Mouse (Mus musculus): ENCODE results near the gene Ppp1r14c. TPM values are rescaled to one million over a fixed set of nuclear protein-coding genes. Genes with fewer than 3 reads are reported as not detected.
"Not testable (repeated sequence)": the region's sequence is repeated elsewhere in the genome, so short reads cannot be mapped to it uniquely, and the experiment has no call there.

Ppp1r14c gene
- polyA plus RNA-seq, 1 experiment from 2014 or later, result 92.5 TPM

DNA sequence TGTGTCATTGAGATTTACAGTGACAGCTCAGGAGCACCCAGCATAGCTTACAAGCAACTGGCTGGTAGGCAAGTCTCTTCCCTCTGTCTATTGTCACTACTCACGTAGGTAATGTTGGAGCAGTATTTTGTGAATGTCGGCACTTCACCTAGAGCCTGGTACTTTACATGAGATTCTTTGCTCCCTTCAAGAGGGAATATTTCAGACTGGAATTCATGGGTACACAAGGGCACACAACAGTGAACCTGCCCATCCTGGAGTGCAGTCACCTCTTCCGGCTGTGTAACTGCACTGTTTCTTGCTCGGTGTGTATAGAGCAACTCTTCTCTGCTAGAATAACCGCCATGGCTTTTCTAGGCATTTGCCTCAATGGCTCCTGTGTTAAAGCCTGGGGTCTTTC, 82.8 kb downstream of the Ppp1r14c start:
- Histone ChIP-seq H3K4me1 (peaks cover 9% of the 10 kb centered on the region; the same call in 1 of the 2 replicates), H3K9me3 (no peaks in the 10 kb centered on the region), H3K27ac (no peak overlapping the region), H3K4me3 (no peak overlapping the region), H3K27me3 (ENCODE audit: insufficient read depth, poor library complexity, severe bottlenecking) (no peaks in the 10 kb centered on the region), H3K36me3 (peaks cover 5% of the 10 kb centered on the region; the same call in 1 of the 2 replicates)
- 86% methylated on average over 5 of the region's 5 CpGs for WGBS
- DNase-seq (ENCODE audit: low spot score), result no peak

DNA sequence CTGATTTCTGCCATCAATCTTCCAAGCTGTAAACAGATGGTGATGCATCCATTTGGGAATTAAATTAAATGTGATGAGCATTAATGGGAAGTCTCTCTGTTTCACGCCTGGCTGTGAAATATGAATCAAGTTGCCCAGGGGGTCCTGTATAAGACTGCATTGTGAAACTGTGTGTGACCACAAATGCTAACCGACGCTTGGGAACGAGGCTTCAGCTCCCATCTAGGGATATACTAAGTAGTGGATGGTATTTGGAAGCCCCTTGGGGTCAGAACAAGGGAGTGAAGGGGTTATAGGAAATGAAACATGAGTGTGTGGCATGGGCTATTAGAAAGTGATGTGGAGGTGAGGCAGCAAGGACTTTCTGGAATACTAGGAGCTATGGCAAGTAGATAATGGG, 86.1 kb downstream of the Ppp1r14c start:
- DNase-seq (ENCODE audit: low spot score), result no peak
- H3K9me3 ChIP-seq, result no peaks in the 10 kb centered on the region
- no peak overlapping the region for H3K27ac ChIP-seq
- no peak overlapping the region for H3K4me3 ChIP-seq
- peaks cover 3% of the 10 kb centered on the region; the same call in 1 of the 2 replicates for H3K36me3 ChIP-seq
- H3K27me3 ChIP-seq (ENCODE audit: insufficient read depth, poor library complexity, severe bottlenecking), result no peaks in the 10 kb centered on the region
- peaks cover 9% of the 10 kb centered on the region; the same call in 1 of the 2 replicates for H3K4me1 ChIP-seq
- 84% methylated on average over 4 of the region's 4 CpGs for WGBS

DNA sequence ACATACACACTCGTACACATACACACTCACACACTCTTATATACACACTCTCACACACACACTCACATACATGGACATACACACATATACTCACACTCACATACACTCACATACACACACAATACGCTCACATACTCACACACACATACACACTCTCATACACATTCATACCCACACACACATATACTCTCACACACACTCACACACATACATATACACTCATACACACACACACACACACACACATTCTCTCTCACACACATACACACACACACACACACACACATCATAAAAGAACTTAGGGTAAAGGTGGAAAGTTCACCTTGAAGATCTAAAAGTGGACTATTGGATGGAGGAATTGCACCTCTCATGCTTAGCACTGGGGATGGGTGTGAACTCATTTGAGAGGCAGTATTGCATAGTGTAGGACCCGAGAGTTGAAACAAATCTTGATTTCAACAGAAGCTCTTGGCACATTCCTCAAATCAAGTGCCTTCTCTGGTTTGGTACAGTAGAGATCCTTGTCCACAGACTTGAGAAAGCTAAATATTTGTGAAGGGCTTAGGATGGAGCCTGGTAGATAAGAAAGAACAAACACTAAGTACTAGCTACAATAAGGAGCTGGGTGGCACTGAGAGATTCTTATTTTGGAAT, 87.1 kb downstream of the Ppp1r14c start:
- Histone ChIP-seq H3K27me3 (ENCODE audit: insufficient read depth, poor library complexity, severe bottlenecking) (no peaks in the 10 kb centered on the region), H3K4me1 (peaks cover 9% of the 10 kb centered on the region; the same call in 1 of the 2 replicates), H3K27ac (no peak overlapping the region), H3K4me3 (no peak overlapping the region), H3K9me3 (no peaks in the 10 kb centered on the region), H3K36me3 (no peaks in the 10 kb centered on the region; the same call in 1 of the 2 replicates)
- WGBS, result 73% methylated on average over 3 of the region's 3 CpGs
- no peak for DNase-seq (ENCODE audit: low spot score)

DNA sequence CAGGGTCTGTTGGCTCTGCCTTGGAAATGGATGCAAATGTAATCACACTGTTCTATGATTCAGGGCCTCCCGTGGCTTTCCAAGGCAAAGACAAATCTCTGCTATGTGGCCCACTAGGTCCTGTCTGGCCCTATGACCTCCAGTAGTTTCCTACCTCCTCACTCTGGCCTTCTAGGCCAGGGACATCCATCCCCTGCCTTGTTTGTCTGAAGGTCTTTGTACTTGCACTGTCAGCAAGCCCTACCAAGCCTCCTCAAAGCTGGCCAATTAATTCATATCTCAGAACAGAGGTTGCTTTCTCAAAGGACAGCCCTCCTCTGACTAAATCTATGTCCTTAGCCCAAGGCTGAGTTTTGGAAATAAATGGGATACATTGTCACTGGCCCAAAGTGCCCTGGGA, 92.8 kb downstream of the Ppp1r14c start:
- no peak for DNase-seq (ENCODE audit: low spot score)
- H3K4me1 ChIP-seq, result no peaks in the 10 kb centered on the region
- H3K9me3 ChIP-seq, result no peaks in the 10 kb centered on the region
- no peaks in the 10 kb centered on the region; the same call in 1 of the 2 replicates for H3K36me3 ChIP-seq
- H3K27me3 ChIP-seq (ENCODE audit: insufficient read depth, poor library complexity, severe bottlenecking), result no peaks in the 10 kb centered on the region
- H3K4me3 ChIP-seq, result no peak overlapping the region
- 93% methylated on average over 1 of the region's 1 CpGs for WGBS
- H3K27ac ChIP-seq, result no peak overlapping the region

DNA sequence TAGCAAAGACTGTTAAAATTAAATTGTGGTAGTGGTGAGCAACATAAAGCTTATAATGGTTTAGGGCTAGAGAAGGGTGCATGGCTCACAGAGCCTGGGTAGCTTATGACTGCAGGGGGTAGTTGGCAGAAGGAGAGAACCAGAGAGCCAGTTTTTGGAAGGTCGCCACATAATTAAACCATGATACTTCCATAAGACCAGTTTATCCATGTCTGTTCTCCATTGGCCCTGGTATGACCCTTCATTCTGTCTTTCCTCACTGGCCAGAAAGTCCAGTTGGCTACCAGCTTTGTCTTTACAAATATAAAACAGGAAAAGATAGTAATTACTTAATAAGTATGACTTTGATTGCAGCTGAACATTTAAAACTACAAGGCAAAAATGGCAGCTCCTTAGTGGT, 95.0 kb downstream of the Ppp1r14c start:
- 90% methylated on average over 1 of the region's 1 CpGs for WGBS
- Histone ChIP-seq H3K9me3 (no peaks in the 10 kb centered on the region), H3K4me1 (no peaks in the 10 kb centered on the region), H3K4me3 (no peak overlapping the region), H3K27me3 (ENCODE audit: insufficient read depth, poor library complexity, severe bottlenecking) (no peaks in the 10 kb centered on the region), H3K27ac (no peak overlapping the region), H3K36me3 (peaks cover 4% of the 10 kb centered on the region; the same call in 1 of the 2 replicates)
- no peak for DNase-seq (ENCODE audit: low spot score)

DNA sequence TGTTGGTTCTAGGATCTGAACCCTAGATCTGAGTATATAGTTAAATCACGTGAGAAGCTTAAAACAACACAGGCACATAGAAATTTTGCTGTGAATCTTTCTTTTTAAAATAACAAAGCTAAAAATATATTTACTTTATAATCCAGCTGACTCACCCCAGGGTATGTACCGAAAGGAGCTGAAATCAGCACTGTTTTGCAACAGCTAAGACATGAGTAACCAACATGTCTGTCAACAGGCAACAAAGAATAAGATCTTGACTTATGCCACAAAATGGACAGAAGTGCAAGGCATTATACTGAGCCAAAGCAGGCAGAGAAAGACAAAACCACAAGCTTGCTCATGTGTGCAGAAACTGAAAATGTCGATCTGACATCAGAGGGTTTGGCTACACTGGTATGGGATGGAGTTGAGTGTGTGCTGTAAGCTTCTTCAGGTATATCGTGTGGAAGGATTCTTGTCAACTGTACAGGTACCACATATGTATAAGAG, 100.3 kb downstream of the Ppp1r14c start:
- no peak for DNase-seq (ENCODE audit: low spot score)
- WGBS, result 85% methylated on average over 4 of the region's 4 CpGs
- no peaks in the 10 kb centered on the region for H3K27me3 ChIP-seq (ENCODE audit: insufficient read depth, poor library complexity, severe bottlenecking)
- H3K36me3 ChIP-seq, result peaks cover 28% of the 10 kb centered on the region
- H3K4me1 ChIP-seq, result no peaks in the 10 kb centered on the region
- no peak overlapping the region for H3K4me3 ChIP-seq
- H3K9me3 ChIP-seq, result no peaks in the 10 kb centered on the region; the same call in 1 of the 2 replicates
- no peak overlapping the region for H3K27ac ChIP-seq

DNA sequence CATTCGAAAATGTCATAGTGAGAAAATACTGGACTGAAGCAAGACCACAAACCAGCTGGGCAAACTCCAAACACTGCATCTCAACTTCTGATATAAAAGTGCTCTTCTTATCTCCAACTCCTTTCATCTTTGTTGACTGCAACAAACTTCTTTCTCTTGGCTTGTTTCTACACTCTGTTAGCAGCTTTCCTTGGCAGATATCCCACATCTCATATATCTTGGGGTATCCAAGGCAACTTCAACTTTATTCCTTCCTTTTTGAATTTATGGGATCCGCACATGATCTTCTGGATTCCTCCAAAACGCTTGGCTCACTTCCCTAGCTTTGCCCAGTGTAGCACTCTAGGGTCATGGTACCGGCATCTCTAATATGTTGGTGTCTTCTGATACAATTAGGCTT, 102.7 kb downstream of the Ppp1r14c start:
- no peaks in the 10 kb centered on the region for H3K4me1 ChIP-seq
- no peak for DNase-seq (ENCODE audit: low spot score)
- WGBS, result 88% methylated on average over 4 of the region's 4 CpGs
- H3K9me3 ChIP-seq, result no peaks in the 10 kb centered on the region; the same call in 1 of the 2 replicates
- H3K4me3 ChIP-seq, result no peak overlapping the region
- no peaks in the 10 kb centered on the region for H3K27me3 ChIP-seq (ENCODE audit: insufficient read depth, poor library complexity, severe bottlenecking)
- H3K27ac ChIP-seq, result no peak overlapping the region
- peaks cover 31% of the 10 kb centered on the region for H3K36me3 ChIP-seq

DNA sequence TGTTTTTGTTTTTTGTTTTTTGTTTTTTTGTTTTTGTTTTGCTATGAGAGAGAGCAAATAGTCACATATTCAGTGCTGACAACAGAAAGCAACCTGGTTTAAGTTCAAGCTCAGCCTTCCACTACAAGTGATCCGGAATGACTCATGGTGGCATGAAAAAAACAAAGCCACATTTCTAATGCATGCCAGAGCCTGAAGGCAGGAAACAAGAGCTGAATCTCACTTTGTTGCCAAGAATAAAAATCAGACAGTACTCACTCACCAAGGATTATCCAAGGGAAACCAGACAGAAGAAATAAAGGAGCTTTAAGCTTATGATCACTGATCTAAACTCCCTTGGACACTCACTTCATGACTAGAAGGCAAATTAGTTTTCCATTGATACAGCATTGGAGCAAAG, 110.8 kb downstream of the Ppp1r14c start:
- peak; percentile 3 for DNase-seq (ENCODE audit: low spot score)
- 85% methylated on average over 1 of the region's 1 CpGs for WGBS
- H3K27me3 ChIP-seq (ENCODE audit: insufficient read depth, poor library complexity, severe bottlenecking), result no peaks in the 10 kb centered on the region
- no peak overlapping the region for H3K27ac ChIP-seq
- no peaks in the 10 kb centered on the region for H3K36me3 ChIP-seq
- no peaks in the 10 kb centered on the region for H3K9me3 ChIP-seq
- no peak overlapping the region for H3K4me3 ChIP-seq
- H3K4me1 ChIP-seq, result peaks cover 5% of the 10 kb centered on the region; the same call in 1 of the 2 replicates

DNA sequence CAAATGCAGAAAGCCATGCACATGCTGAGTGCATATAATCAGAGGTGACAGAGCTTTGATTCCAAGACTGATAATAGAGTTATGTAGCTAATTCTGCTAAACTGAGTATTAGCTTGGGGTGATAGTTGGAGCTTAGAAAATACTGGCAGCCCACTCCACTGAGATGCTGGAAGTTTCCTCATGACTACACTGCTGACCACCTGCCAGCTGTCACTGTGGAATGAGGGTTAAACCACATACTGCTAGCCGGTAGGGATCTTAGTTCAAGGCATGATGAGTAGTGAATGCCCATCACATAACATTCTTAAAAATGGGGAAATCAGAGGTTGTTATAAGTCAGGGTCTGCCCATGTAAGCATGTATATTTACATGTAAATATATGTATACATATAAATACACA, 113.9 kb downstream of the Ppp1r14c start:
- H3K27ac ChIP-seq, result no peak overlapping the region
- H3K4me1 ChIP-seq, result peaks cover 5% of the 10 kb centered on the region; the same call in 1 of the 2 replicates
- H3K4me3 ChIP-seq, result no peak overlapping the region
- peak; percentile 36 for DNase-seq (ENCODE audit: low spot score)
- 81% methylated on average over 1 of the region's 1 CpGs for WGBS
- peaks cover 6% of the 10 kb centered on the region for H3K9me3 ChIP-seq
- no peaks in the 10 kb centered on the region for H3K27me3 ChIP-seq (ENCODE audit: insufficient read depth, poor library complexity, severe bottlenecking)
- no peaks in the 10 kb centered on the region for H3K36me3 ChIP-seq

DNA sequence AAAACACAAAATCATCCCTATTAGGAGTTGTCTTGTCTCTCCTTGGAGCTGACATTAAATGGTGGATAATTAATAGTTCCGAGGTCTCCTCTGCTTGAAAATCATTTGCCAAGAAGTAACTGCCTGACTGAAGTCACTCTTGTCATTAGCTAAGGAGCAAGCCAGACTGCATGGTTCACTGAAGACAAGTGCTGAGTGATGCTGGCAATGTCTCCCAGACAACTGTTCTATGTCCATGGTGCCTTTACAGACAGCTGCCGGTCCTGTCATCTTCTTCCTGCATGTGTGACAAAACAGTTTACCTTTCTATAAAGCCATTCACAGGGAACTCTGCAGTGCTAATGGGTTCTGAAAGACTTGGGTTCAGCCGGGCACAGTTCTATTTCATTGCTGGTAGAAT, 124.2 kb downstream of the Ppp1r14c start:
- no peak for DNase-seq (ENCODE audit: low spot score)
- Histone ChIP-seq H3K27me3 (ENCODE audit: insufficient read depth, poor library complexity, severe bottlenecking) (no peaks in the 10 kb centered on the region), H3K9me3 (no peaks in the 10 kb centered on the region), H3K4me3 (no peak overlapping the region), H3K4me1 (no peaks in the 10 kb centered on the region), H3K36me3 (no peaks in the 10 kb centered on the region), H3K27ac (no peak overlapping the region)
- 70% methylated on average over 3 of the region's 3 CpGs for WGBS

DNA sequence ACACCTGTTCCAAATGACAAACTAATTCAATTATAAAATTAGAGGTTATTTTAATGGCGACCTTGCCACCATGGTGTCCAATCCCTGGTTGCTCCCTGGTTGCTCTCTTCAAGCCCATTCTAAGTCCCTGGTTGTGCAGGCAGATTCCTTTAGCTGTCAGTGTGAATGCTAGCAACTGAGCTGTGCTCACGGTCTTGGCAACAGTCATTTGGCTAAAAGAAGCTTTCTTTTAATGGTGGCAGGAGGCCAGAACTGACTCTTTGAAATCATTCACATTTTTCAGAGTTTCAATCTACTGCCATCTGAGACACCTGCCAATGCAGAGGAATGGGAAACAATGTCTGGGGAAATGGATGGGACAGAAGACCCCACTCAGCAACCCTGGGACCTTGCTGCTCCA, 130.9 kb downstream of the Ppp1r14c start:
- Histone ChIP-seq H3K4me1 (no peaks in the 10 kb centered on the region), H3K27ac (no peak overlapping the region), H3K9me3 (peaks cover 6% of the 10 kb centered on the region; the same call in 1 of the 2 replicates), H3K4me3 (no peak overlapping the region), H3K27me3 (ENCODE audit: insufficient read depth, poor library complexity, severe bottlenecking) (no peaks in the 10 kb centered on the region), H3K36me3 (no peaks in the 10 kb centered on the region)
- no peak for DNase-seq (ENCODE audit: low spot score)
- WGBS, result 73% methylated on average over 2 of the region's 2 CpGs

DNA sequence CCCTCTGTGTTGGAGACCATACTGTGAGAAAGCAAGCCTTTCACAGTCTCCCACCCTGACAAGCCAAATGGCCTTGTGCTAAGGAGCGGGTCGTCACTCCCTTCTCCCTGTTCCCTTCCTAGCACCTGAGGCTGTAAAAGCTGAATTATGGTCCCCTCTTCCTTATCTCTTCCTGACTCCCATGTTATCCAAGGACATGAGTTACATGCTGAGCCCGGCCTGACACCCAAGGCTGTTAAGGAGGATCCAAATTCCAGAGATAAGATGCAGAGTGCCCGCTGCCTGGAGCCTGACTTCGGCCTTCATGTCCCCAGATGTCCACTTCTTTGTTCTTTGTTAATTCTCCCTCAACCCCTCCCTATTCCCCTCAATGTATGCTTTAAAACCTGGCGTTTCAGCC, 135.0 kb downstream of the Ppp1r14c start:
- not testable (repeated sequence) for H3K4me1 ChIP-seq; H3K27ac ChIP-seq; H3K4me3 ChIP-seq; DNase-seq (ENCODE audit: low spot score); H3K36me3 ChIP-seq; H3K9me3 ChIP-seq; H3K27me3 ChIP-seq (ENCODE audit: insufficient read depth, poor library complexity, severe bottlenecking)
- 51% methylated on average over 6 of the region's 6 CpGs for WGBS

DNA sequence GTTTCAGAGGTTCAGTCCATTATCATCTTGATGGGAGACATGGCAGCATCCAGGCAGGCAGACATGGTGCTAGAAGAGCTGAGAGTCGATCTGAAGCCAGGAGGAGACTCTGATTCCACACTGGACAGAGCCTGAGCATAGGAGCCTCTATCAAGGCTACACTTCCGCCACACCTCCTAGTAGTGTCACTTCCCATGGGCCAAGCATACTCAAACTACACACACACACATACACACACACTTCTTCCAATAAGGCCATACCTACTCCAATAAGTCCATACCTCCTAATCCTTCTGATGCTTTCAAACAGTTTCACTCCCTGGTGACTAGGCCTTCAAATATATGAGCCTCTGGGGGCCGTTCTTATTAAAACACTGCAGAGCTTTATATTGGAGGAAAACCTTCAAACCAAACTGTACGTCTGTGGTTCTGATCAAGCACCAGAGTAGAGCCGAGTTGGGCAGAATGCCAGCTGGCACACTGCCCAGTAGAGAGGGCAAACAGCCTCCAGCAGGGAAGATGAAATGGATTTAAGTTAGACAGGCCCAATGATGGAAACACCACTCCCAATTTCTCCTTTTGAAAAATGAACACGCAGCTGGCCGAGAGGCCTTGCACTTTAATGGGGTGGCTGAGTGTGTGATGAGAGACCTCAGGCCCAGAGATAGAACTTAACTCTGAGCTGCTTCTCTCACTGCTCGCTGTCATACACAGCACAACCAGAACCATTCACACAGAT, 141.8 kb downstream of the Ppp1r14c start:
- H3K27ac ChIP-seq, result peak overlapping the region; percentile 44; the same call in 1 of the 2 replicates
- no peaks in the 10 kb centered on the region for H3K36me3 ChIP-seq
- DNase-seq (ENCODE audit: low spot score), result no peak
- 61% methylated on average over 8 of the region's 8 CpGs for WGBS
- H3K4me3 ChIP-seq, result no peak overlapping the region
- H3K27me3 ChIP-seq (ENCODE audit: insufficient read depth, poor library complexity, severe bottlenecking), result no peaks in the 10 kb centered on the region
- no peaks in the 10 kb centered on the region for H3K9me3 ChIP-seq
- peaks cover 15% of the 10 kb centered on the region for H3K4me1 ChIP-seq
